Mouse (Mus musculus): ENCODE results near the gene Extl1.

- TF ChIP-seq CTCF (IDR thresholded peaks at IDR 0.05; ENCODE audit: extremely low read depth, insufficient read depth, low read length) (no peak), POLR2A (IDR thresholded peaks at IDR 0.05; ENCODE audit: extremely low read depth, insufficient read depth, low read length) (no peak)
Measured at GRCm38 (mm10) chr4:134373295-134373694, 10.4 kb downstream of the Extl1 start.
